Mouse (Mus musculus) neural tube, embryonic 15.5 days (tissue): ENCODE measurements around the gene Exoc3l. TPM values are rescaled to one million over a fixed set of nuclear protein-coding genes. Genes with fewer than 3 reads are reported as not detected.

Experiments
- ATAC-seq: fragments of 200-750 bp; cut with Nextera tagmentation; 2 replicates; pipeline ENCODE4 v1.8.0; 2017; ENCODE audit warnings: mild to moderate bottlenecking, moderate TSS enrichment, moderate library complexity; ENCODE audit not compliant: low FRiP score
- H3K27ac ChIP-seq: fragments of 300-500 bp; sonication (generic); replicated peaks from 2 replicates; pipeline ENCODE4 v1.5.1; 2015; ENCODE audit warnings: mild to moderate bottlenecking, inconsistent platforms
- H3K27me3 ChIP-seq: fragments of 300-500 bp; sonication (generic); replicated peaks from 2 replicates; pipeline ENCODE4 v1.6.1; 2015; ENCODE audit warnings: inconsistent platforms
- H3K36me3 ChIP-seq: fragments of 300-500 bp; sonication (generic); 2 replicates; pipeline ENCODE4 v1.6.1; 2015; ENCODE audit warnings: inconsistent platforms
- H3K4me1 ChIP-seq: fragments of 300-500 bp; sonication (generic); 2 replicates; pipeline ENCODE4 v1.6.1; 2015; ENCODE audit warnings: inconsistent platforms
- H3K4me2 ChIP-seq: fragments of 300-500 bp; sonication (generic); 2 replicates; pipeline ENCODE4 v1.6.1; 2015; ENCODE audit warnings: inconsistent platforms, mild to moderate bottlenecking, moderate library complexity
- H3K4me3 ChIP-seq: fragments of 300-500 bp; sonication (generic); replicated peaks from 2 replicates; pipeline ENCODE4 v1.5.1; 2015; ENCODE audit warnings: mild to moderate bottlenecking, inconsistent platforms
- H3K9ac ChIP-seq: fragments of 300-500 bp; sonication (generic); replicated peaks from 2 replicates; pipeline ENCODE4 v1.6.1; 2015; ENCODE audit warnings: mild to moderate bottlenecking, inconsistent platforms
- H3K9me3 ChIP-seq: fragments of 300-500 bp; sonication (generic); replicated peaks from 2 replicates; pipeline ENCODE4 v1.6.1; 2016; ENCODE audit warnings: inconsistent platforms
- WGBS: fragments of 180-500 bp; shearing (Covaris S2); methylation state at CpG from one replicate; pipeline ENCODE4 v1.1.7; 2015; ENCODE audit warnings: mixed read lengths; 5-methylcytosine and 5-hydroxymethylcytosine counted together
- microRNA counts: library from miRNA; unstranded; fragments of <30 nt; microRNA quantifications from one replicate; lab custom pipeline; 2016
- microRNA-seq: library from miRNA; unstranded; fragments of <30 nt; microRNA quantifications from one replicate; pipeline ENCODE4, GENCODE M21; 2017
- polyA plus RNA-seq: library from polyadenylated mRNA; unstranded; fragments of >200 nt; fragmentation: Nextera tagmentation; extraction: Ambion mirVana; gene quantifications from 2 replicates; pipeline ENCODE4 v1.2.1, GENCODE M21; 2015

Exoc3l gene
- polyA plus RNA-seq, 1 experiment from 2014 or later: 11.3 TPM

- Histone ChIP-seq H3K9ac (no peak overlapping the region), H3K27me3 (peaks cover 14% of the 10 kb centered on the region), H3K9me3 (no peaks in the 10 kb centered on the region), H3K4me2 (no peak overlapping the region), H3K4me3 (no peak overlapping the region), H3K36me3 (peaks cover 57% of the 10 kb centered on the region), H3K27ac (no peak overlapping the region), H3K4me1 (peaks cover 21% of the 10 kb centered on the region)
- ATAC-seq: no peak
- WGBS: 93% methylated on average over 6 of the region's 6 CpGs
These were observed 43.9 kb downstream of the Exoc3l start for GRCm38 (mm10) chr8:105251954-105252353.

DNA sequence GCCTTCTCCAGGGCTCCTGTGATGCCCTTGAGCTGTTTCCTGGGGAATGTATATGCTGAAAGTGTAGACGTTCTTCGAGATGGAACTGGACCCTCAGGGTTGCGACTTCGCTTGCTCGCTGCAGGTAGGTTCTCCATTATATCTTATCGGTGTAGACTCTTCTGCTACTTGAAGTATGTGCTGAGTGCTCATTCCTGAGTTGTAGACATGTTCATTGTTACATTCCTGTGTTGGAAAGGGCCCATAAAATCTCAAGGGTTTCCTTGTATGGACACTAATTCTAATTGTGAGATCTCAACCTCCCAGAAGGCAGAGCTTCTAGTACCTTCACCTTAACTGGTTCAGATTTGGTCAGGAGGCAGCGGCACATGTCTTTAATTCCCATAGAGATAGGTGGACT lies 54.9 kb downstream of the Exoc3l start:
- H3K9ac ChIP-seq: no peak overlapping the region
- no peaks in the 10 kb centered on the region for H3K4me1 ChIP-seq
- no peaks in the 10 kb centered on the region for H3K27me3 ChIP-seq
- no peak overlapping the region for H3K4me2 ChIP-seq
- no peak for ATAC-seq
- H3K9me3 ChIP-seq: no peaks in the 10 kb centered on the region
- no peak overlapping the region for H3K4me3 ChIP-seq
- H3K36me3 ChIP-seq: peaks cover 50% of the 10 kb centered on the region
- WGBS: 96% methylated on average over 7 of the region's 7 CpGs
- H3K27ac ChIP-seq: no peak overlapping the region

MicroRNAs within 50 kb of the gene (microRNA counts, 519-probe panel; counts per million panel counts)
- 2,703 counts per million, percentile 64 among the panel's probes with 10 or more counts for microRNA mmu-miR-328 (lab: Ali Mortazavi, UCI)

Small RNAs within 50 kb of the gene (microRNA-seq; reads per million reads assigned to microRNA genes)
- not detected for gene Gm27320
- gene Mir328: 238 reads per million, percentile 66 among the genes with 10 or more reads in this experiment

Other genes starting within 250 kb of the Exoc3l start
- gene Ces3a, start 247.5 kb downstream of the Exoc3l start, polyA plus RNA-seq: not detected in 2 replicates
- not detected in 2 replicates for gene Ces3b, start 212.3 kb downstream of the Exoc3l start, polyA plus RNA-seq
- 0.18 TPM in 1 of 2 replicates, not detected in the other for gene Ces4a, start 164.3 kb downstream of the Exoc3l start, polyA plus RNA-seq
- gene Cbfb, start 125.4 kb downstream of the Exoc3l start, polyA plus RNA-seq: 34.0 and 38.6 TPM in 2 replicates
- gene D230025D16Rik, start 71.0 kb downstream of the Exoc3l start, polyA plus RNA-seq: 27.7 and 30.3 TPM in 2 replicates
- gene B3gnt9, start 40.9 kb downstream of the Exoc3l start, polyA plus RNA-seq: 12.3 and 12.4 TPM in 2 replicates
- gene Tradd, start 31.5 kb downstream of the Exoc3l start, polyA plus RNA-seq: 20.7 and 24.3 TPM in 2 replicates
- gene Fbxl8, start 31.5 kb downstream of the Exoc3l start, polyA plus RNA-seq: 1.9 and 3.0 TPM in 2 replicates
- 0.45 and 0.92 TPM in 2 replicates for gene Hsf4, start 26.3 kb downstream of the Exoc3l start, polyA plus RNA-seq
- gene Nol3, start 20.0 kb downstream of the Exoc3l start, polyA plus RNA-seq: 5.7 and 6.2 TPM in 2 replicates
- gene 4931428F04Rik, start 6.2 kb downstream of the Exoc3l start, polyA plus RNA-seq: 104 and 122 TPM in 2 replicates
- gene E2f4, start 1.6 kb upstream of the Exoc3l start, polyA plus RNA-seq: 41.6 and 61.6 TPM in 2 replicates
- gene Elmo3, start 9.5 kb upstream of the Exoc3l start, polyA plus RNA-seq: 1.1 and 4.7 TPM in 2 replicates
- 0.55 and 1.2 TPM in 2 replicates for gene Lrrc29, start 30.2 kb upstream of the Exoc3l start, polyA plus RNA-seq
- gene Tmem208, start 30.3 kb upstream of the Exoc3l start, polyA plus RNA-seq: 141 and 159 TPM in 2 replicates
- gene Fhod1, start 51.9 kb upstream of the Exoc3l start, polyA plus RNA-seq: 0.79 and 0.89 TPM in 2 replicates
- 9.4 and 10.9 TPM in 2 replicates for gene Slc9a5, start 52.7 kb upstream of the Exoc3l start, polyA plus RNA-seq
- gene Plekhg4, start 77.2 kb upstream of the Exoc3l start, polyA plus RNA-seq: 1.7 and 2.4 TPM in 2 replicates
- not detected in 2 replicates for gene Kctd19, start 117.4 kb upstream of the Exoc3l start, polyA plus RNA-seq
- 0.23 and 0.27 TPM in 2 replicates for gene Lrrc36, start 117.5 kb upstream of the Exoc3l start, polyA plus RNA-seq
- 253 and 288 TPM in 2 replicates for gene Tppp3, start 175.4 kb upstream of the Exoc3l start, polyA plus RNA-seq
- gene Zdhhc1, start 200.8 kb upstream of the Exoc3l start, polyA plus RNA-seq: 36.6 and 36.8 TPM in 2 replicates
- gene Hsd11b2, start 222.7 kb upstream of the Exoc3l start, polyA plus RNA-seq: 1.0 and 1.1 TPM in 2 replicates